Mouse (Mus musculus) CH12.LX (cell line): ENCODE data around the gene Cdyl2. TPM values are rescaled to one million over a fixed set of nuclear protein-coding genes. Genes with fewer than 3 reads are reported as not detected.

ENCODE experiments used
- DNase-seq: peaks from one replicate; pipeline ENCODE4 v3.0.0-alpha.2; 2013; ENCODE audit errors: extremely low read depth
- H3K27ac ChIP-seq: 2 replicates; pipeline ENCODE4 v1.5.1; 2012; ENCODE audit warnings: low read depth, mild to moderate bottlenecking, control low read depth, moderate library complexity; ENCODE audit not compliant: insufficient read depth
- H3K27me3 ChIP-seq: replicated peaks from 2 replicates; pipeline ENCODE3; 2012; ENCODE audit warnings: inconsistent platforms
- H3K36me3 ChIP-seq, 2 experiments: replicated peaks in 1 of 2; 2 replicates each; pipeline versions ENCODE3 to v1.6.1; 2012; ENCODE audit warnings: inconsistent platforms in 1 of 2, low read length in 1 of 2, mild to moderate bottlenecking in 1 of 2, mixed read lengths in 1 of 2, moderate library complexity in 1 of 2; ENCODE audit not compliant: control insufficient read depth in 1 of 2, insufficient read depth in 1 of 2
- H3K4me1 ChIP-seq, 2 experiments: 2 replicates each; pipeline ENCODE4 v1.6.1; 2012; ENCODE audit warnings: inconsistent platforms in 1 of 2, moderate library complexity in 1 of 2; ENCODE audit not compliant: insufficient read depth in 2 of 2, control insufficient read depth in 1 of 2
- H3K4me2 ChIP-seq: 2 replicates; pipeline ENCODE4 v1.6.1; 2012; ENCODE audit warnings: low read depth, mild to moderate bottlenecking, control low read depth; ENCODE audit not compliant: poor library complexity, insufficient read depth, severe bottlenecking
- H3K4me3 ChIP-seq, 3 experiments: fragments of 150-350 bp in 1 of 3; sonication (generic) in 1 of 3; replicated peaks in 1 of 3; 2 replicates each; pipeline versions ENCODE3 to v1.5.1; 2011 to 2012; ENCODE audit warnings: low read depth in 2 of 3, low read length in 2 of 3, mild to moderate bottlenecking in 2 of 3, moderate library complexity in 2 of 3, control low read depth in 1 of 3, improper control_type of control experiment in 1 of 3, inconsistent platforms in 1 of 3, mixed read lengths in 1 of 3; ENCODE audit not compliant: poor library complexity in 1 of 3
- H3K79me2 ChIP-seq: replicated peaks from 2 replicates; pipeline ENCODE4 v1.6.1; 2012; ENCODE audit warnings: mild to moderate bottlenecking, moderate library complexity; ENCODE audit not compliant: control insufficient read depth, poor library complexity, insufficient read depth, severe bottlenecking; ENCODE audit errors: extremely low read depth
- H3K9ac ChIP-seq: 2 replicates; pipeline ENCODE4 v1.6.1; 2012; ENCODE audit warnings: low read depth, mild to moderate bottlenecking, control low read depth, moderate library complexity; ENCODE audit not compliant: insufficient read depth
- H3K9me3 ChIP-seq: replicated peaks from 2 replicates; pipeline ENCODE3; 2012; ENCODE audit warnings: low read length, inconsistent platforms, mixed read lengths
- CHD2 ChIP-seq: IDR thresholded peaks from 2 replicates; pipeline ENCODE4 v1.6.1; 2011; ENCODE audit warnings: low read length, improper control_type of control experiment
- CTCF ChIP-seq, 2 experiments: IDR thresholded peaks in 1 of 2; conservative IDR thresholded peaks in 1 of 2; 2 replicates each; pipeline ENCODE4 v1.5.1; 2011 to 2012; ENCODE audit warnings: low read depth in 2 of 2, low read length in 2 of 2, improper control_type of control experiment in 1 of 2, inconsistent platforms in 1 of 2, mild to moderate bottlenecking in 1 of 2, moderate library complexity in 1 of 2
- ELF1 ChIP-seq: IDR thresholded peaks from 2 replicates; pipeline ENCODE4 v1.6.1; 2014; ENCODE audit warnings: low read depth, mild to moderate bottlenecking, inconsistent platforms, low read length, improper control_type of control experiment
- KAT2A ChIP-seq: IDR thresholded peaks from 2 replicates; pipeline ENCODE4 v1.6.1; 2012; ENCODE audit warnings: low read length, improper control_type of control experiment, inconsistent platforms; ENCODE audit not compliant: insufficient replicate concordance
- POLR2A ChIP-seq: IDR thresholded peaks from 2 replicates; pipeline ENCODE4 v1.6.1; 2011; ENCODE audit warnings: low read depth, mild to moderate bottlenecking, improper control_type of control experiment, low read length
- RAD21 ChIP-seq: IDR thresholded peaks from 2 replicates; pipeline ENCODE4 v1.6.1; 2011; ENCODE audit warnings: low read depth, mild to moderate bottlenecking, low read length, improper control_type of control experiment, moderate library complexity
- RCOR1 ChIP-seq: conservative IDR thresholded peaks from 2 replicates; pipeline ENCODE4 v1.6.1; 2012; ENCODE audit warnings: low read depth, mild to moderate bottlenecking, inconsistent platforms, low read length, improper control_type of control experiment
- dilution Hi-C: fragments of 300-500 bp; cut with MboI; formaldehyde crosslinking; loops from 2 replicates; pipeline ENCODE4 v1.14.3; 2020; ENCODE audit warnings: low sequenced_read_pairs; ENCODE audit not compliant: extremely low pct_unique_long_range_greater_than_20kb, extremely low pct_ligation_motif_present
- in situ Hi-C: fragments of 300-500 bp; cut with MboI; formaldehyde crosslinking; loops from 3 replicates; pipeline ENCODE4 v1.14.3; 2019; ENCODE audit warnings: low sequenced_read_pairs, low pct_ligation_motif_present, low pct_unique_long_range_greater_than_20kb, mixed read lengths
- polyA plus RNA-seq: library from polyadenylated mRNA; unstranded; fragments of >175 nt; gene quantifications from 2 replicates; pipeline ENCODE4 v1.2.1, GENCODE M21; 2012; ENCODE audit warnings: low read depth; ENCODE audit not compliant: insufficient read length
- total RNA-seq, 2 experiments: library from RNA; depleted of rRNA; stranded (reverse); fragments of 300-350 nt in 1 of 2; fragments of >200 nt in 1 of 2; gene quantifications; 2 replicates each; pipeline ENCODE4 v1.2.3; 2012 to 2014

Cdyl2 gene
- total and polyA plus RNA-seq, 3 experiments = 4.4 to 9.4 (median 6.9) TPM

- Histone ChIP-seq H3K27ac (no peak overlapping the region), H3K4me2 (no peak overlapping the region), H3K36me3 (peaks cover 0 to 24% of the 10 kb centered on the region in 2 experiments), H3K27me3 (no peaks in the 10 kb centered on the region), H3K9me3 (peaks cover 9% of the 10 kb centered on the region), H3K79me2 (no peaks in the 10 kb centered on the region), H3K4me1 (peaks cover 3 to 14% of the 10 kb centered on the region in 2 experiments; a peak in 3 of 4 replicates), H3K4me3 (no peak overlapping the region), H3K9ac (no peak overlapping the region)
- in situ Hi-C loops = no loop called here
- TF ChIP-seq KAT2A (no peak), RCOR1 (no peak), RAD21 (peak; percentile 35), CTCF (conservative IDR thresholded peaks at IDR 0.05 in 1 of 2, IDR thresholded peaks at IDR 0.05 in 1 of 2; ENCODE audit: low read depth in 2 of 2, low read length in 2 of 2) (peak; percentile 33 to 49; a peak in 2 of 4 replicates)
- dilution Hi-C loops = no loop called here
- DNase-seq = peak; percentile 22
These were observed 61.2 kb downstream of the Cdyl2 start for GRCm38 (mm10) chr8:116671543-116671942.

DNA sequence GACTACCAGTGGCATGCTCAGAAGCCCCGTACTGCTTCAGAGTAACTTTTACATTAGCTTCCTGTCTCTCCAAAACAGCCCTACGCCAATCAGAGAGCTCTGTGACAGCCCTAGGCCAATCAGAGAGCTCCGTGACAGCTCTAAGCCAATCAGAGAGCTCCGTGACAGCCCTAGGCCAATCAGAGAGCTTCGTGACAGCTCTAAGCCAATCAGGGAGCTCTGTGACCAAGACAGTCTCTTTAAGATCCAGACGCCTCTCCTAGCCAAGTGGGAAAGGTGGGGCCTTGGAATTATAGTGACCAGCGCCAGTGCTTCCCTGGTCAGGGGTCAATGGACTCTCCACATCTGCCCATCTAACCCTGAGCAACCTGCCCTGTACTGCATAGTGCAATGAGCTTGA is 62.2 kb downstream of the Cdyl2 start:
- no peak for DNase-seq
- Histone ChIP-seq H3K79me2 (no peaks in the 10 kb centered on the region), H3K9me3 (peaks cover 9% of the 10 kb centered on the region), H3K4me1 (peaks cover 3 to 14% of the 10 kb centered on the region in 2 experiments; a peak in 3 of 4 replicates), H3K9ac (no peak overlapping the region), H3K27me3 (no peaks in the 10 kb centered on the region), H3K4me3 (no peak overlapping the region), H3K4me2 (no peak overlapping the region), H3K27ac (no peak overlapping the region), H3K36me3 (peaks cover 0 to 24% of the 10 kb centered on the region in 2 experiments)
- peak; percentile 34; the same call in 1 of the 2 replicates for TF ChIP-seq CHD2
- no peak for TF ChIP-seq ELF1
- dilution Hi-C loops (no loop called here), in situ Hi-C loops (no loop called here)

DNA sequence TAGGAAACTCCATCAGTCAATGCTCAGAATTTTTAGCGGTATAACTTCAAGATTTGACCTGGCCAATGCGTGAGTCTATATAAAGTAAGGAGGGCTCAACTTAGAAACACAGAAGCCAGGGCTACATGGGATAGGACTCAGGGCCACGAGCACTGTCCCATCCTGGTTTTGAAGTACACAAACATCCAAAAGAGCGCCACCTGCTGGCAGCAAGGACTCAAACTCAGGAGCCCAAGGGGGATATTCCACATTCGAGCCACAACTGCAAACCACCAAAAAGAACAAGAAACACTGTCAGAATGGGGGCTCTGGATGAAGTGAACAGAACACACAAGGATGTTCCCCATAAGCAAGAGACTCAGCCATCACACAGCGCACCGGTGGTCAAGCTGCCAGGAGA is 63.8 kb downstream of the Cdyl2 start:
- in situ Hi-C loops = no loop called here
- H3K4me3 ChIP-seq = no peak overlapping the region
- no peak overlapping the region for H3K9ac ChIP-seq
- H3K9me3 ChIP-seq = peaks cover 9% of the 10 kb centered on the region
- peaks cover 0 to 6% of the 10 kb centered on the region in 2 experiments; a peak in 2 of 4 replicates for H3K4me1 ChIP-seq
- peaks cover 0 to 24% of the 10 kb centered on the region in 2 experiments for H3K36me3 ChIP-seq
- H3K79me2 ChIP-seq = no peaks in the 10 kb centered on the region
- H3K27me3 ChIP-seq = no peaks in the 10 kb centered on the region
- no peak overlapping the region for H3K27ac ChIP-seq
- TF ChIP-seq CTCF (conservative IDR thresholded peaks at IDR 0.05 in 1 of 2, IDR thresholded peaks at IDR 0.05 in 1 of 2; ENCODE audit: low read depth in 2 of 2, low read length in 2 of 2) (peak in 1 of 2 experiments; percentile 11; a peak in 1 of 4 replicates), POLR2A (no peak)
- H3K4me2 ChIP-seq = no peak overlapping the region
- DNase-seq = no peak
- dilution Hi-C loops = no loop called here
